20 mouse cellular contexts compared by ENCODE assay signal in genomic region chr14:102782227-102782626, GRCm38 (mm10).
A peak's percentile ranks its signal among the peaks of the same experiment; 100 is the strongest.
DNase-seq lines count a peak whose midpoint lies in the region; TF ChIP-seq lines count a peak whose summit lies in the region.
"Had no signal": no experiment of that assay in that cellular context is flagged by ENCODE, and none has a peak within 500 bp of the region (broad histone marks: within the 10 kb centered on the region; RNA-seq: fewer than 3 reads in every experiment).

No protein-coding gene starts in this region.

- TF ChIP-seq POLR2A in lung, adult 2 months (IDR thresholded peaks at IDR 0.05; ENCODE audit: borderline replicate concordance, extremely low read depth, low read depth, low read length), result no peak

- no peaks in the 10 kb centered on the region for H3K4me1 ChIP-seq in lung, adult 2 months (ENCODE audit: control insufficient read depth, insufficient read depth, low read length)
- H3K4me1 ChIP-seq: embryonic facial prominence, embryonic 13.5 days; embryonic facial prominence, embryonic 15.5 days; forebrain, embryonic 13.5 days; forebrain, embryonic 15.5 days had no signal

- TF ChIP-seq CTCF in lung, adult 2 months (IDR thresholded peaks at IDR 0.05; ENCODE audit: insufficient read depth, low read length), result no peak

- peak; percentile 15 for DNase-seq in adrenal gland, adult 2 months
- no peak for DNase-seq in adrenal gland, postnatal 4 days (ENCODE audit: low spot score in 2 of 2)
- peak; percentile 5 to 10 for DNase-seq in adrenal gland, postnatal 36 days
- DNase-seq in adrenal gland, postnatal 10 days, result no peak
- peak; percentile 18 for DNase-seq in fat pad, adult 2 months (ENCODE audit: extremely low read depth, low read depth, low spot score)
- peak; percentile 13 for DNase-seq in gonadal fat pad, adult 2 months (ENCODE audit: low read depth)
- no peak for DNase-seq in lung, adult 2 months
- DNase-seq: cerebellum, adult 11 months; cerebellum, adult 18-20 months; cerebellum, adult 8-10 months; cerebellum, adult 9-11 months; cerebellum, postnatal 14 days; cerebellum, postnatal 36 days; embryo, embryonic 11 days; forebrain, postnatal 0 days had no signal

- no peak overlapping the region for H3K4me3 ChIP-seq in lung, adult 2 months (replicated peaks; ENCODE audit: extremely low read depth, low read depth, low read length)
- H3K4me3 ChIP-seq: embryonic facial prominence, embryonic 13.5 days; embryonic facial prominence, embryonic 15.5 days; erythroblast, embryonic 14.5 days; forebrain, embryonic 13.5 days; forebrain, embryonic 15.5 days had no signal

Comparison
In these comparisons a context has a peak if more than half of its experiments do, and no peak if none do; other contexts are left out.
1. DNase-seq: peak in adrenal gland, adult 2 months (single experiment), adrenal gland, postnatal 36 days (2 of 2), fat pad, adult 2 months (single experiment) and gonadal fat pad, adult 2 months (single experiment); none in adrenal gland, postnatal 4 days (0 of 2), adrenal gland, postnatal 10 days (single experiment) and lung, adult 2 months (single experiment).